Mouse (Mus musculus): ENCODE measurements at regions not wholly inside any gene's neighbourhood (a gene's known extent, or its start where the extent isn't known, plus 50 kb on each side); places are given as distances from the start of the nearest gene placed in this dataset. TPM values are rescaled to one million over a fixed set of nuclear protein-coding genes. Genes with fewer than 3 reads are reported as not detected.

DNA sequence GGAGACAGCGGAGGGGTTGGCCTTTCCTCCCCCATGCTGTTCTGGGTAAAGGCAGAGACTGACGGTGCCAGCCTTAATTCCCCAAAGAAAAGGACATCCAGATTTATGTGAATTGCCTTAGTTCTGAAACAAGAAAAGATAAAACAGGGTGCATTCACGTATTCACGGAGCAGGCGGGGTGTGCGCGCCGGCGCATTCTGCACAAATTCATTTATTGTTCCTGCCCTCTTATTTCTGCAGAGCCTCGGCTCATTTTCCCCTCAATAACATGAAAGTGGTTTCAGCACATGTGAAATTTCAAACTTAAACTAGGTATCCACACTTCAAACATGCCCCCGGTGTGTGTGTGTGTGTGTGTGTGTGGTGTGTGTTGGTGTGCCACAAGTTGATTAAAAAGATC is 70.3 kb upstream of the Zfhx3 start:
- H3K9ac ChIP-seq = no peak overlapping the region
- 29% methylated on average over 11 of the region's 11 CpGs for WGBS
- peak overlapping the region; percentile 50 for H3K4me2 ChIP-seq
- no peaks in the 10 kb centered on the region for H3K36me3 ChIP-seq
- H3K4me3 ChIP-seq = no peak overlapping the region; the same call in 1 of the 2 replicates
- H3K9me3 ChIP-seq = no peaks in the 10 kb centered on the region
- no peaks in the 10 kb centered on the region for H3K27me3 ChIP-seq
- ATAC-seq (ENCODE audit: low FRiP score, low read depth) = no peak
- peaks cover 5% of the 10 kb centered on the region for H3K4me1 ChIP-seq (replicated peaks)
- H3K27ac ChIP-seq (replicated peaks) = no peak overlapping the region; the same call in 1 of the 2 replicates

- no peak overlapping the region for H3K4me2 ChIP-seq
- no peak for ATAC-seq (ENCODE audit: low FRiP score, low read depth)
- no peak overlapping the region for H3K4me3 ChIP-seq
- no peaks in the 10 kb centered on the region for H3K9me3 ChIP-seq
- WGBS = 19% methylated on average over 2 of the region's 2 CpGs
- no peak overlapping the region for H3K27ac ChIP-seq (replicated peaks)
- 0 out of 2 replicates have a peak, but pooled peaks cover 1% of the 10 kb centered on the region for H3K27me3 ChIP-seq
- no peak overlapping the region for H3K9ac ChIP-seq
- no peaks in the 10 kb centered on the region for H3K36me3 ChIP-seq
- peaks cover 5% of the 10 kb centered on the region for H3K4me1 ChIP-seq (replicated peaks)
These were observed 66.0 kb upstream of the Zfhx3 start for GRCm38 (mm10) chr8:107876455-107876854.

- ATAC-seq (ENCODE audit: low FRiP score, low read depth) = no peak
- Histone ChIP-seq H3K9ac (no peak overlapping the region), H3K27ac (replicated peaks) (peak overlapping the region; percentile 1; the same call in 1 of the 2 replicates), H3K4me3 (no peak overlapping the region), H3K9me3 (no peaks in the 10 kb centered on the region), H3K36me3 (no peaks in the 10 kb centered on the region), H3K4me2 (peak overlapping the region; percentile 9; the same call in 1 of the 2 replicates), H3K4me1 (replicated peaks) (no peaks in the 10 kb centered on the region), H3K27me3 (0 out of 2 replicates have a peak, but pooled peaks cover 3% of the 10 kb centered on the region)
- WGBS = 18% methylated on average over 7 of the region's 7 CpGs
These were observed 60.6 kb upstream of the Zfhx3 start for GRCm38 (mm10) chr8:107881851-107882250.

DNA sequence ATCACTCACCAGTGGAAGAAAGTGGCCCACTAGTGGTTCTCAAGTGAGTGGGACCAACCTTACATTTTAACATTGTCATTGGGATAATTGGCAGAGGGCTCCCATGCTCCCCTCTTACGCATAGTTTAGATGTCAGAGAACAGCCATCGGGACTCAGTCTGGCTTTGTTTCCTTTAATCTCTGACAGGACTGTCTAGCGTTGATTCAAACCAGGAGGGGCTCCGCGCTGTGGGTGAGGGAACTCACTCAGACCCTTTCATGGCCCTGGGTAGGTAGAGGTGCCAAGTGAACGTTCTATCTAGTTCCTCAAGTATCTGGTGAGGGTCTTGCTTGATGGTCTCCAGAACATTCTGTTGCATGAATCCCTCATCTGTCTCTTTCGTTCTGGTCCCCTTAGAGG is 56.9 kb upstream of the Zfhx3 start:
- no peaks in the 10 kb centered on the region for H3K36me3 ChIP-seq
- no peak overlapping the region for H3K9ac ChIP-seq
- no peak overlapping the region for H3K4me2 ChIP-seq
- no peaks in the 10 kb centered on the region for H3K9me3 ChIP-seq
- H3K27ac ChIP-seq (replicated peaks) = no peak overlapping the region
- no peak overlapping the region for H3K4me3 ChIP-seq
- H3K27me3 ChIP-seq = 0 out of 2 replicates have a peak, but pooled peaks cover 3% of the 10 kb centered on the region
- H3K4me1 ChIP-seq (replicated peaks) = no peaks in the 10 kb centered on the region
- ATAC-seq (ENCODE audit: low FRiP score, low read depth) = no peak
- 67% methylated on average over 7 of the region's 7 CpGs for WGBS

DNA sequence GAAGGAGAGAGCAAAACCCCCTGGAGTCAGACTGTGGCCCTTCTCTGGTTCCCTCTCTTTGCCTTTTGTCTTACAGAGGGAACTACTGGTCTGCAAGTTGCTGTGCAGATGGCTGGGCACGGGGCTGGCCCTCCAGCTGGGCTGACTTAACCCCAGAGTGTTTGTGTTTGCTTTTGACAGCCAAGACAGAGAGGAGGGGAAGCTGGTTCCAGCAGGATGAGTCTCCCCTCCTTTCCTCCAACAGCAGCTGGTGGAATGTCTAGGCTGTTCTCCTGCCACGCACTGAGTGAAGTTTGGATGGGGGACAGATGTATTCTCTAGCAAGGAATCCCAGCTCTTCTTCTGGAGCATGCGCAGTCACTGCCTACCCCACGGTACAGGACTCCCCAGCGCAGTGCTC is 56.5 kb upstream of the Zfhx3 start:
- 0 out of 2 replicates have a peak, but pooled peaks cover 3% of the 10 kb centered on the region for H3K27me3 ChIP-seq
- no peaks in the 10 kb centered on the region for H3K4me1 ChIP-seq (replicated peaks)
- no peak overlapping the region for H3K4me3 ChIP-seq
- ATAC-seq (ENCODE audit: low FRiP score, low read depth) = no peak
- WGBS = 62% methylated on average over 5 of the region's 5 CpGs
- H3K27ac ChIP-seq (replicated peaks) = no peak overlapping the region
- no peaks in the 10 kb centered on the region for H3K9me3 ChIP-seq
- no peak overlapping the region for H3K4me2 ChIP-seq
- no peak overlapping the region for H3K9ac ChIP-seq
- H3K36me3 ChIP-seq = no peaks in the 10 kb centered on the region

DNA sequence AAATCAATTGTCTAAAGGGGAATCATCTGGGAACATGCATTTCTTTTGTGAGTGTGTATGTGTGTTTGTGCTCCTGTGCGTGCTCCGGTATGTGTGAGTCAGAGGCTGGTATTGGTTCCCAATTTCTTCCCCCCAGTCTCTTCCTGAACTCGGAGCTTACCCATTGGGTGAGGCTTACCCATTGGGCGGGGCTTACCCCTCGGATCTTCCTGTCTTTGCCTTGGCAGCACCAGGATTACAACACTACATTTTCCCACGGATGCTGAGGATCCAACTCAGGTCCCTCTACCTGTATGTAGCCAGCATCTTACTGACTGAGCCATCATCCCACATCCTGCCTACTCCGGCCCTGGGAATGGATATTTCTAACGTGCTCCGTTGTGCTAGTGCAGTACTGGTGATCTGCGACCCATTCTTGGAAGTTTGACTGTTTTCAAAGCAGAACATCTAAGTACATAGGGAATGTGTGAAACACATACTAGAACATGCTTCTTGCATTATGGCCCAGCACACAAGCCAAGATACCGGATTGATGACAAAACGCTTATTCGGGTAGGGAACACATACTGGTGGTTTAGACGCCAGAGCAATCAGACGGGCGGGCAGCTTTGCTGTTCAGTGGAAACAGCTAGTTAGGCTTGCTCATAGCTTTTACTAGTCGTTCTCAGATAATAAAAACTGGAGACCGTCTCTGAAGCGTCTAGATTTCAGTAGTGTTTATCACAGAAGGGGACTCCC is 55.8 kb upstream of the Zfhx3 start:
- H3K36me3 ChIP-seq = no peaks in the 10 kb centered on the region
- H3K9ac ChIP-seq = no peak overlapping the region
- ATAC-seq (ENCODE audit: low FRiP score, low read depth) = no peak
- no peak overlapping the region for H3K27ac ChIP-seq (replicated peaks)
- 86% methylated on average over 19 of the region's 19 CpGs for WGBS
- H3K4me2 ChIP-seq = no peak overlapping the region
- no peaks in the 10 kb centered on the region for H3K27me3 ChIP-seq
- H3K4me3 ChIP-seq = no peak overlapping the region
- H3K9me3 ChIP-seq = no peaks in the 10 kb centered on the region
- H3K4me1 ChIP-seq (replicated peaks) = no peaks in the 10 kb centered on the region

GRCm38 (mm10) chr8:107887333-107887732 is 55.1 kb upstream of the Zfhx3 start:
- H3K4me1 ChIP-seq (replicated peaks) = no peaks in the 10 kb centered on the region
- 52% methylated on average over 10 of the region's 10 CpGs for WGBS
- no peak overlapping the region for H3K9ac ChIP-seq
- H3K9me3 ChIP-seq = no peaks in the 10 kb centered on the region
- H3K36me3 ChIP-seq = no peaks in the 10 kb centered on the region
- H3K4me3 ChIP-seq = no peak overlapping the region
- H3K27me3 ChIP-seq = no peaks in the 10 kb centered on the region
- no peak overlapping the region for H3K4me2 ChIP-seq
- no peak overlapping the region for H3K27ac ChIP-seq (replicated peaks)
- ATAC-seq (ENCODE audit: low FRiP score, low read depth) = no peak

- H3K27me3 ChIP-seq = no peaks in the 10 kb centered on the region
- no peaks in the 10 kb centered on the region for H3K36me3 ChIP-seq
- no peak for ATAC-seq (ENCODE audit: low FRiP score, low read depth)
- H3K4me1 ChIP-seq (replicated peaks) = no peaks in the 10 kb centered on the region
- no peak overlapping the region for H3K4me3 ChIP-seq
- 75% methylated on average over 5 of the region's 5 CpGs for WGBS
- H3K4me2 ChIP-seq = no peak overlapping the region
- no peak overlapping the region for H3K9ac ChIP-seq
- no peak overlapping the region for H3K27ac ChIP-seq (replicated peaks)
- H3K9me3 ChIP-seq = no peaks in the 10 kb centered on the region; the same call in 1 of the 2 replicates
These were observed 51.5 kb upstream of the Zfhx3 start for GRCm38 (mm10) chr8:107890922-107891321.

Small RNA genes lying in the stretch of these regions (microRNA-seq; reads per million reads assigned to microRNA genes)
- gene Gm22825 (not detected), gene Gm23646 (not detected)
